Mouse (Mus musculus) kidney, embryonic 16.5 days (tissue): ENCODE results near the gene Bet1. TPM values are rescaled to one million over a fixed set of nuclear protein-coding genes. Genes with fewer than 3 reads are reported as not detected.

Source experiments
- ATAC-seq: fragments of 200-750 bp; cut with Nextera tagmentation; 2 replicates; pipeline ENCODE4 v1.8.0; 2017; ENCODE audit warnings: moderate TSS enrichment; ENCODE audit not compliant: low FRiP score, low TSS enrichment
- H3K27ac ChIP-seq: fragments of 300-500 bp; sonication (generic); 2 replicates; pipeline ENCODE4 v1.5.1; 2014; ENCODE audit warnings: low read length
- H3K27me3 ChIP-seq: fragments of 300-500 bp; sonication (generic); 2 replicates; pipeline ENCODE4 v1.6.1; 2014; ENCODE audit warnings: low read length, control low read depth, mixed read lengths; ENCODE audit not compliant: insufficient read depth
- H3K36me3 ChIP-seq: fragments of 300-500 bp; sonication (generic); 2 replicates; pipeline ENCODE4 v1.6.1; 2014; ENCODE audit warnings: low read length, control low read depth, mixed read lengths; ENCODE audit not compliant: insufficient read depth
- H3K4me1 ChIP-seq: fragments of 300-500 bp; sonication (generic); 2 replicates; pipeline ENCODE4 v1.6.1; 2014; ENCODE audit warnings: low read length, control low read depth, mixed read lengths; ENCODE audit not compliant: insufficient read depth
- H3K4me2 ChIP-seq: fragments of 300-500 bp; sonication (generic); replicated peaks from 2 replicates; pipeline ENCODE4 v1.6.1; 2014; ENCODE audit warnings: low read depth, low read length
- H3K4me3 ChIP-seq: fragments of 300-500 bp; sonication (generic); 2 replicates; pipeline ENCODE4 v1.5.1; 2014; ENCODE audit warnings: mild to moderate bottlenecking, low read length
- H3K9ac ChIP-seq: fragments of 300-500 bp; sonication (generic); replicated peaks from 2 replicates; pipeline ENCODE4 v1.6.1; 2014; ENCODE audit warnings: low read length
- H3K9me3 ChIP-seq: fragments of 300-500 bp; sonication (generic); 2 replicates; pipeline ENCODE4 v1.6.1; 2016; ENCODE audit warnings: low read length, control low read depth
- WGBS: fragments of 180-500 bp; shearing (Covaris S2); extraction: QIAGEN DNeasy Blood & Tissue Kit; methylation state at CpG from one replicate; pipeline ENCODE4 v1.1.7; 2014; 5-methylcytosine and 5-hydroxymethylcytosine counted together
- polyA plus RNA-seq: library from polyadenylated mRNA; unstranded; fragments of >200 nt; fragmentation: Nextera tagmentation; extraction: Ambion mirVana; gene quantifications from 2 replicates; pipeline ENCODE4 v1.2.1, GENCODE M21; 2015

The Bet1 gene
- polyA plus RNA-seq, 1 experiment from 2014 or later = 74.9 TPM

- no peaks in the 10 kb centered on the region for H3K4me1 ChIP-seq
- H3K4me3 ChIP-seq = no peak overlapping the region
- H3K27me3 ChIP-seq = no peaks in the 10 kb centered on the region
- 63% methylated on average over 1 of the region's 1 CpGs for WGBS
- H3K4me2 ChIP-seq = no peak overlapping the region
- no peak overlapping the region for H3K27ac ChIP-seq
- no peak for ATAC-seq
- H3K9ac ChIP-seq = no peak overlapping the region
- no peaks in the 10 kb centered on the region for H3K9me3 ChIP-seq
- H3K36me3 ChIP-seq = no peaks in the 10 kb centered on the region
Observed at GRCm38 (mm10) chr6:4041821-4042220, 45.0 kb downstream of the Bet1 start.

GRCm38 (mm10) chr6:4030956-4031355 is 55.8 kb downstream of the Bet1 start:
- H3K36me3 ChIP-seq = no peaks in the 10 kb centered on the region

More at GRCm38 (mm10) chr6:4030956-4031355, 55.8 kb downstream of the Bet1 start:
- Histone ChIP-seq H3K9ac (no peak overlapping the region), H3K27me3 (no peaks in the 10 kb centered on the region), H3K4me3 (no peak overlapping the region), H3K4me1 (no peaks in the 10 kb centered on the region), H3K4me2 (no peak overlapping the region), H3K27ac (no peak overlapping the region), H3K9me3 (no peaks in the 10 kb centered on the region)
- 77% methylated on average over 3 of the region's 3 CpGs for WGBS
- ATAC-seq = no peak

Other genes starting within 250 kb of the Bet1 start
- gene Tfpi2, start 98.1 kb downstream of the Bet1 start, polyA plus RNA-seq = 4.6 and 4.8 TPM in 2 replicates
- not detected in 2 replicates for gene Gngt1, start 93.2 kb downstream of the Bet1 start, polyA plus RNA-seq
- 69.2 and 72.1 TPM in 2 replicates for gene Gng11, start 83.1 kb downstream of the Bet1 start, polyA plus RNA-seq